Mouse (Mus musculus): ENCODE results near the gene Dnttip2. TPM values are rescaled to one million over a fixed set of nuclear protein-coding genes. Genes with fewer than 3 reads are reported as not detected.

Gene Dnttip2
- polyA plus RNA-seq, 1 experiment from 2014 or later: 78.3 TPM

MicroRNAs encoded within 50 kb of the gene (microRNA counts, 519-probe panel; counts per million panel counts)
- microRNA mmu-miR-760: 1,273 counts per million, percentile 12 among the panel's probes with 10 or more counts

Small RNA genes within 50 kb of the gene (microRNA-seq; reads per million reads assigned to microRNA genes)
- gene Gm22903 (not detected), gene Mir760 (67.6 reads per million, percentile 47 among the genes with 10 or more reads in this experiment)

Other genes with a start within 250 kb of the Dnttip2 start
- 0.83 and 1.3 TPM in 2 replicates for gene Abca4, start 229.9 kb upstream of the Dnttip2 start, polyA plus RNA-seq (2015; fragmentation: Nextera tagmentation; extraction: Ambion mirVana)
- gene Gclm, start 28.8 kb upstream of the Dnttip2 start, polyA plus RNA-seq (2015; fragmentation: Nextera tagmentation; extraction: Ambion mirVana): 43.8 and 52.2 TPM in 2 replicates
- 7.3 and 8.1 TPM in 2 replicates for gene Bcar3, start 19.7 kb downstream of the Dnttip2 start, polyA plus RNA-seq (2015; fragmentation: Nextera tagmentation; extraction: Ambion mirVana)

All from limb, embryonic 13.5 days (tissue).